Mouse (Mus musculus): ENCODE results near the gene Cenpc1. TPM values are rescaled to one million over a fixed set of nuclear protein-coding genes. Genes with fewer than 3 reads are reported as not detected.

Cenpc1 gene
- 16.6 and 17.1 TPM in 2 replicates for total RNA-seq (2021)
- long read RNA-seq, transcript Cenpc1-201 (19 exons, 3,192 nt), result major isoform, 6 of 11 reads
- long read RNA-seq, partial matches to known transcripts, result 2 of 11 reads
- long read RNA-seq, other reads (novel, unspliced or antisense), result 3 of 11 reads

DNA sequence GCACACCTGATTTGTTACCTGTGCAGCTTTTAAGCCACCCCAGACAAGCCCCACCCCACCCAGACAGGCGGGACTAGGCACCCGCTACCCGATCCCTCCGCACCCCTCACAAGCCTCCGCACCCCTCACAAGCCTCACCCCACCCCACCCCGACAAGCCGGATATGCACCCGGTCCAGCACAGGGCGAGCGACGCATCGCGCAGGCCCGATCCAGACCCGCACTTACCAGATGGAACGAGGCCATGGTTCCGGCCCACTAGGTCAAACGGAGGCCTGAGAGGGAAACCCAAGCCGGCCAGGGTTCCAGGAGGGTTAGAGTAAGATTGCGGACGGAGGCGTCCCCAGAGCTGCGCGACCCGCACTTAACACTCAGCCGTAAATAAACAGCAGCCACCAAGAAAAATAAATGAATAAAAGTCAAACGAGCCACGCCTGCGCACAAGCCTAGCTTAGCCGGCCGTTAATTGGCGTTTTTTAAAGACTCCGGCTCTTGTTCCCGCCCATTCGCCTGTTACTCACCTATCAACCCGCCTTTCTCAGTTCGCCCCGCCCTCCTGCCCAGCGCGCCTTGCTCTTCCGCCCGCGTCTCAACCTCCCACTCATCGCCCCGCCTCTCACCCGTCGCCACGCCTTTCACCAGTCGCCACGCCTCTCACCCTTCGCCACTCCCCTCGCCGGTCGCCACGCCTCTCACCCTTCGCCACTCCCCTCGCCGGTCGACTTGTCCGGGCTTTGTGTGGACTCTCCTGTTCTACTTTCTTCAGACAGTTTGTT lies at the start of gene Cenpc1:
Gene Cenpc1, minus strand, starts transcription at position 483 of the 775 bp plus-strand sequence.
- peak; percentile 97 for DNase-seq

DNA sequence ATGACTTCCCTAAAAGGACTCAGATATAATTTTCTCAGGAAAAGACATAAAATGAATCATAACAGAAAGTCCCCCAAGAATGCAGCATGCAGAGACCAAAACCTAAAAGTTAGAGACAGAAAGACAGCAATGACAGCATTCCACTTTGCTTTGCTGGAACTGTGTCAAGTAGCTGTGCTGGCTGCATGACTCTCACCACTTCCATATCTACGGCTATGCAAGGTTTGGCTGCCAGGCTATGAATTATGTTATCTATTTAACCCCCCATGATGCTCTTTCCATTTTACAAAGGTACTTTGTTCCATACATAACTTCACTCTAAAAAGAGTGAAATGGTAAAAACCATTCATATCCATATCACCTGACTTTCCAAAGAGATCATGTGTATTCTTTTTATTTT lies 48.6 kb upstream of the Cenpc1 start:
- no peak for DNase-seq

DNA sequence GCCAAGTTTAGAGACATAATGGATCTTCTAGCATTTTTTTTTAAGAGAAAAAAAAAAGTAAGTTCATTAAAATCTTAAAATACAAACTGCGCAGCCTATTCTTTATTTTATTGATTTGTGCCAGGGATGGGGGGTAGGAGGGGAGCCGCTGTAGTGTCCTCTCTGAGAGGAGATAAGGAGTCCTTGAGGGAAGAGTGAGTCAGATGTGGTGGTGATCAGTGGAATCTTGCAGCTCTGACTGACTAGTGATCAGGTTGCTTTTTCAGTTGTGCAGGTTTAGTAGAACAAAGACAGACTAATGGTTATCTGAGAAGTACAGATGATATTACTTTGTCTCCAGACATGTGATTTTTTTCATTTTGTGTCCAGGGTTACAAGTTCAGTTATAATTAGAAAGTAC lies 47.7 kb upstream of the Cenpc1 start:
- no peak for DNase-seq

DNA sequence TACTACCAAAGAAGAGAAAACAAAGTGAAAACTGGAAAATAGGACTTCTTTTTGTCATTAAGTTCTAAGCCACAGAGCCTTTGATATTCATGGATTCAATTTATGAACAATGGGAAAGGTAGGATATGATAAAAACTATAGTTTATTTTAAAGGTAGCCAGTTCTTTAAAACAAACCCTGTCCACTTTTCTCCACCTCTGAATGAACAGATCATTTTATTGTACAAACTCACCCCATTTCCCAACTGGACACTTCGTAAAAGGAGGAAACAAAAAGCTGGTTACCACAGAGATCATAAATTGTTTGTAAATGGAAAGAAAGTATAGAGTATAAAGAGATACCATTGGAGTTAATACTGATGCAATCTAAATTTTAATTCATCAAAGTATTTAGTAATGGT lies 45.7 kb upstream of the Cenpc1 start:
- no peak for DNase-seq

DNA sequence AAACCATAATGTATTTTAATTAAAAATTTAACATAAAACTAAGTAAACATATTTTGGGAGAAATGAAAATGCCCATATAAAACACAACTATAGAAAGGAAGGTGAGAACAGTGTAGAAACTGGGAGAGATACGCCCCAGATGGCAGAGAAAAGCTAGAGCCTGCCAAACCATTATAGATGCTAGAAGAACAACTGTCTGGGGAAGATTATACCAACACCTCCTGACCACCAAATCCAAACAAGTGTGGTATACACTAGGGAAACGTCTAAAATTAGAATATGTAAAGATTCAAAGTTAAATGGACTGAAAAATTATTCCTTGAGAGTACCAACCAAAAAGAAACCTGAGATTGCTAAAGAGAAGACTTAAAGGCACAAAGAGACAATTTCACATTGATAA lies 41.2 kb upstream of the Cenpc1 start:
- no peak for DNase-seq

DNA sequence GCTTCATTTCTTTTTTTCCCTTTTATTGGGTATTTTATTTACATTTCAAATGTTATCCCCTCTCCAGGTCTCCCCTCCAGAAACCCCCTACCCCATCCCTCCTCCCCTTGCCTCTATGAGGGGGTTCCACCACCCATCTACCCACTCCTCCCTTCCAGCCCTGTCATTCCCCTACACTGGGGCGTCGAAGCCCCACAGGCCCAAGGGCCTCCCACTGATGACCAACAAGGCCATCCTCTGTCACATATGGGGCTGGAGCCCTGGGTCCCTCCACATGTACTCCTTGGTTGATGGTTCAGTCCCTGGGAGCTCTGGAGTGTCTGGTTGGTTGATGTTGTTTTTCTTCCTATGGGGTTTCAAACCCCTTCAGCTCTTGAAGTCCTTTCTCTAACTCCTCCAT lies 36.8 kb upstream of the Cenpc1 start:
- DNase-seq, result no peak

DNA sequence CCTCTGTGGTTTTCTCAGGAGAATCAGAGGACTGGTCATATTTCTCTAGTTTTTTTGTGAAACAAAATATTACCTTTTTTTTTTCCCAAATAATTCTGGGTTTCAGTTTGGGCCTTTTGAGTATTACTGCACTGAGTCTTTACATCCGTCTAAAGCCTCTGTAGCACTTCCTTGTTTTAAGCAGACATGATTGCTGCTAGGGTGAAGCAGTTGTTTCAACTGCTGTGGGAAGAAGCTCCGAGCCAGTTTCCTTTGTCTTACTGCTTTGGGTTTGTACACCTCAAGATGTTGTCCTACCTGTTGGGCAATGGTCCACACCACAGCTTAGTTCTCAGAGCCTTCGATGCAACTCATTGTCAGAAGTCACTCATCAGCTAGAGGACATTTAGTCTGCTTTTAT lies 35.2 kb upstream of the Cenpc1 start:
- no peak for DNase-seq

DNA sequence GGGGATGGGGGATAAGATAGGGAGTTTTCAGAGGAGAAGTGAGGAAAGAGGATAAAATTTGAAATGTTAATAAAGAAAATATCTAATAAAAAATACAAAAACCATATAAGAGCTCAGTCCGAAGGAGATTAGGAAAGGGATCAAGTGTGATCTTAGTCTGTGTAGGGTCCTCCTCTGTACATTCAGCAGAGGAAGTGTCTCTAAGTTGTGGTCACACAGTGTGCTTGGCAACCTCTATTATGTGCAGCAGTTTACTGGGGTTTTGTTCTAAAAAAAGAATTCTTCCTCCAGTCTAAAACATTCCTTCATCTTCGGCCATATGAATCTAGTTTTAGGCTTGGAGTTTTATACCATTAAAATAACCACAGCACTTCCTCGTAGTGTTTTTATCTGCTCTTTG lies 33.6 kb upstream of the Cenpc1 start:
- DNase-seq, result no peak

DNA sequence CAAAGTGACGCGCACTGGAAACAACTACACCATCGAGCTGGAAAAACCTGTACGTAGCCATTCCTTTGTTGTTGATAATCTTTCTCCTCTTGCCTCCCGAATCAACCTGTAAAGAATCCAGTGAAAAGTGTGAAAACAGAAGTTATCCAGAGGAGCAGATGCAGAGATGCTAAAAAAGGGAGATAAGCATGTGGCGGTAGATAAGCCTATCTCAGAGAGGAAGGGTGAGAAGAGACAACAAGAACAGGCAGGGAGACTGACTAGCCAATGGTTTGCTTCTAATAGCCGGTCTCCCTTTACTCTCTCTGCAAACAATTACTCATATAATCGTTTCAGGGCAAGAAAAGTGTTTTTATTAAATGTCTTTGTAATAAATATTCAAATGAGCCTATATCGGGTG lies 29.4 kb upstream of the Cenpc1 start:
- no peak for DNase-seq

DNA sequence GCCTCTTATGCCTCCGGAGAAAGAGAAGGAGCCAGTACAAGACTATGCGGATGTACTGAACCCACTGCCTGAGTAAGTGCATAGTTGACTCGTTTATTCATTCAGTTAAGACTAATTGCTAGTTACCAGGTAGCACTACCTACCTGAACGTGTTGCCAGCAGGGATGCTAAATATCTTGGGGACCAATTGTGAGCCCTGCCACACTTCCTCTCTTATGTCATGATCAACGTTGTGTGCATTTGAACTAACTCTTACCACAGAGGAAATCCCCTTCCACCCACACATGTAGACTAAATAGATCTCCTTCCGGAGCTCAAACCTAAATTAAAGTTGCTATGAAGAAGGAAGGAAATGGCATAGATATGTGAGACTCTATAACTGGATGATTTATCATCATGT lies 21.4 kb upstream of the Cenpc1 start:
- no peak for DNase-seq

DNA sequence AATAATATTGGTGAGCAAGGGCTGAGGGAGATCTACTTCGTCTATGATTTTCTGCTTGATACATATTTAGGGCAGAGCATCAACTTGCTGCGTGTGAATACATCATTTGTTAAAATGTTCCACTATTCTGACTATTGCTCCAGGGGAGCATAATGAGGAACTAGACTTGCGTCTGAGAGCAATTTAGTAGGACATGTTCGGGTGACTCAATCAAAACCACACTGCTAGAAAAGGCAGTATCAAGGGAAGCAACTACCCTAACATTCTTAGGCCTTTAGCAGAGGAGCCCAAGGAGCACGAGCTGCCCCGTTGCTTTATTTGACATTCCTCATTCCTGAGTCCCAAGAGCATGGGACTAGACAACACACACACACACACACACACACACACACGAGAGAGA lies 19.6 kb upstream of the Cenpc1 start:
- no peak for DNase-seq

DNA sequence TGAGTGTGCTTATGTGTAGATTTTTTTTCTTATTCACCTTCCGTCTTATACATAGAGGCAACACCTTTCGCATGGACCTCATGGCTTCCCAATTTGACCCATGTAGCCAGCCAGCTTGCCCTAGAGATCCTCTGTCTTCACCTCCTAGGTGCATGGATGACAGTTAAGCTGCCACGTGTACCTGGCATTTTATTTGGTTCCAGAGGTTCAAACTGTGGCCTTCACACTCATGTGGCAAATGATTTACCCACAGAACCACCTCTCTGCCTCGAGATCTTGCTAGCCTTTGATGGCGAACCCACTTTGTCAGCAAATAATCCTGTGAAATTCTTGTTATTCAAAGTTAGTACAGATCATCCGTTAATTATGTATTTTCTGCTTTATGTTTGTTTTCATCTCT lies 18.6 kb upstream of the Cenpc1 start:
- no peak for DNase-seq

DNA sequence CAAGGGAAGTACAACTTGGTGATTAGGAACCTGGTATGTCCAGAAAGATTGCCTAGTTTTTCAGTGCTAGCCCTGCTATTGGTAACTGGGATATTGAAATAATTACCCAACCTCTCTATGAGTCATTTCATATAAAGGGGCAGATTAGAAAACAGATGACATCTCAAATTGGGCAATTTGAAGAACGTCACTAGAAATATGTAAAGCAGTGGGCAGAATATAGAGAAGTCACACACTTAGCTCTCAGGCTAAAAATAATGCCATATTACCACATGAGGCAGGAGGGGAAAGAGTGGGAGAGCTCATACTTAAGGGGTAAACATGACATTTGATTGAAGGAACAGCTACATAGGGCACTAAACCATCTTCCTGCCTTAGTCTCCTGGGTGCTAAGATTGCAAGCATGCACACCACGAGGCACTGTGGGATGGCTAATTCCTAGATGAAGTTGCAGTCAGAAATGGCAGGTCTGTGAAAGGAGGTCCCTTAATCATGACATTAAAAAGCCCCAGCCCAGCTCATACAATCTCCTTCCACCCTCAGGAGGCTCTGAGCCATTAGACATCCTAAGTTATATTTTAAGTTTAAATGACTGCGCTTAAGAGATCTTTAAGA lies 13.4 kb upstream of the Cenpc1 start:
- no peak for DNase-seq

DNA sequence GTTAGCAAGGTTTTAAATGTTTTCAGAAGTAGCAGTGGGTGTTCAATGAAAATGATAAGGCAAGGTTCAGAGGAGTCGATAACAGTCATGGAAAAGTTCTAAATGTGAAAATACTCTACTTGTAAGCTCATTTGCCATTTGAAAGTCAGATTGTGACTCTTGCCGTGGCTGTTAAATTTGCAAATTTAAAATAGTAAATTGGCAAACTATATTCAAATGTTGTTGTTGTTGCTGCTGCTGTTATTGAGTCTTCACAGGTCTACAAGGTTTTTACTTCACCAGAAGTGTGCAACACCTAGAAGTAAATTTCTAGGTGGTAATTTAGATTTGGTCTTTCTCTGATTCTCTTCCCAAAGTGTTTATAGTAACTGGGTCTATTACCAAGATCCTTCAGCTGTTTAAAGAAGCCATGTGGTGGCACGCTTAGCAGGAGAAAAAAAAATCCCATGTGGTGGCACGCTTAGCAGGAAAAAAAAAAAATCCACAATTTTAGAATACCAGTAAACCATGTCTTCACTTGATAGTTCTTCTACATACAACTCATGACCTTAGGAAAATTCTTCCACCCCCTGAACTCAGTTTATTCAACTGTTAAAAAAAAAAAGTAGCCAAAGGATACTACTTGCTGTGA lies 7.5 kb upstream of the Cenpc1 start:
- DNase-seq, result no peak

DNA sequence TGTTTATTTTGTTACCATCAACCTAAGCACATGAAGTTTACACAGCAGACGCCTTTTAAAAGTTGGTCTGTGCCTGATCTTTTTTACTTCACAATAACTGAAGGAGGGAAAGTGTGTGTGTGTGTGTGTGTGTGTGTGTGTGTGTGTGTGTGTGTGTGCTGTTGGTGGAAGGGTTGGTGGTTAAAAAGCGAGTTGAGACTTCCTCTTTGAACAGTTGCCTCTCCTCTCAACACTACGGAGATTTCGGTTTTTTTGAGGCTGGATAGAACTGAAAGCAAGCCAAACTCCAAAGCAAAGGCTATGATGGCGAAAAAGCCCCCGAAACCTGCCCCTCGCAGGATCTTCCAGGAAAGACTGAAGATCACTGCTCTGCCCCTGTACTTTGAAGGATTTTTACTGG lies 6.2 kb upstream of the Cenpc1 start, which contains the start of gene Stap1:
Gene Stap1, plus strand, starts transcription at position 209 of the 400 bp plus-strand sequence.
- DNase-seq, result no peak

DNA sequence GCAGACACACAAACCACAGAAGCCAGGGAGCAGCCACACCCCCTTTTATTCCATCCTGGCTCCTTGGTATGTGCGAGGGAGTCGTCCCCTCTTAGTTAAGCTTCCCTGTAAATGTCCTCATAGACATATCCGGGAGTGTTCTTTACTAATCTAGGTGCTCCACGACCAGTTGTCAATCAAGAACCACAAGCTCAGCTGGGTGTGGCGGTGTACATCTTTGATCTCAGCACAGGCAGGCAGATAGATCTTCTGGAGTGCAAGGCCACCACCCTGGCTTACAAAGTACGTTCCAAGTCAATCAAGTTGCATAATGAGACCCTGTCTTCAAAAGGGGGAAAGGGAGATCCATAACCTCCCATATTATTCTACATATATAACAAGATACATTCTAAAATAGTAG lies 3.7 kb upstream of the Cenpc1 start:
- no peak for DNase-seq

DNA sequence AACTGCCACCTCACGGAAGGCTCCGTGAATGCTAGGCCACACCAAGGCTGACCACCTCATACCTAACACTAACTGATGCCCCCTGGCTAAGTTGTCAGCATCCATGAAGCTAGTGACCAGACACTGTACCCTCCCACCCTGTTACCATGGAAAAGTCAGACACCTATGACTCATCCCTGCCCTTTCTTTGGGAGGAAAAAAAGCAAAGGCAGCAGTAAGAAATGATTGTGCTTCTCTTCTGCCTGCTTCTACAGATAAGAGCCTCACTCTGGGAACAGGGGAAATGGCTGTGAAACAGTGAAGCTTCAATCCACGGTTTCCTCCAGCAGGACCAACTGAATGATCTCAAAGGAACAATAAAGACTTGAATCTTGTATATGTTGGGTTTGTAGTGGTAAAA lies 3.1 kb upstream of the Cenpc1 start:
- no peak for DNase-seq

DNA sequence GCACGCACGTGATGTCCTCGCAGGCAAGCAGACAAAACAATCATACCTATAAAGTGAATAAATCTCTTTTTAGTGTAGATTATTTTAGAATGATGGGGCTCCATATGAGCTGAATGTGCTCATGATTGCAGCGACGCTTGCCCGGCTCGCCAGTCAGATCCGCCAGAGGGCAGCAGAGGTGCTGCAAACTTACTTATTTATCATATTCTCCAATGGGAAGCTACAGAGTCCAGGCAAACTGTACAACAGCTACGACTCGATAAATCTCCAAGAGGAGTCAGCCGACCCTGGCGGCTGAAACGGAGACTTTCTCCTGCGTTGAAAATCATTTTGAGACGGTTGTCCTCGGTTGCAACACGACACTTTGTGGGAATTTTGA lies 1.2 kb upstream of the Cenpc1 start:
- peak; percentile 88 for DNase-seq

DNA sequence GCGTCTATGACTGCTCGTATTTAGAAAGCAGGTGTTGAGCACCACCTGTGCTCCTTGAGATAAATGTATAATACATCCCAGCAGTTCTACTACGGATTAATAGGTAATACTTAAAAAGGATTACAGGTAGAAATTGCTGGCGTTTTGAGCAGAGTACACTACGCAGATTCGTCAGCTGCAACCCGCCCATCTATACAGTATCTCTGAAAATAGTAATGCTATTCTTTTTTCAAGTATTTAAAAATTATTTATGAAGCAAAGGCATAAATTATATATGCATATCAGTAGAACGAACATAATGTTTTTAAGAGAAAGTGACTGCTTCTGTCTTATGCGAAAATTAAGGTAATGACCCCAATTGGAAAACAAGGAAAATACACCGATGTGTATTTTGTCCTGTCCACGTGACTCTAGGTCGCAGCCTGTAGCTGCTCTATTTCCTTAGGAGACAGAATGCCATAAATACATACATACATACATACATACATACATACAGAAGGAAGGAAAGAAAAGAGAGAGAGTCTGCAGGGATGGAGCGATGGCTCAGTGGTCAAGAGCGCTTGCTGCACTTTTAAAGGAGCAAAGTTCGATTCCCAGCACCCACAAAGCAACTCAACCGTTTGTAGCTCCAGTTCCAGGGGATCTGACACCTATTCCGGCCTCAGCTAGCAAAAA lies 630 bp upstream of the Cenpc1 start:
- no peak for DNase-seq

DNA sequence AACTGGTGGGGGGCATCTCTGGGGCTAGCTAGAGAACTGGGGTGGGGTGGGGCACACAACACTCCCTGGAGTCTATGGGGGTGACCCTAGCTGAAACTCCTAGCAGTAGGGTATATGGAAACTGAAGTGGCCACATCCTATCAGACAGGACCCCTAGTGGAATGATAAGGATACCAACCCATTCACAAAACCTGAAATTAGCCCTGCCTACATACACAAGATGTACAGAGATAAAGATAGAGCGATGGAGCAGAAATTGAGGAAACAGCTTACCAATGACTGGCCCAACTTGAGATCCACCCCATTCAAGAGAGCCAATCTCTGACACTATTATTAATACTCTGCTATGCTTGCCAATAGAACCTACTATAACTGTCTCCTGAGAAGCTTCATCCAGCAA lies 1.9 kb downstream of the Cenpc1 start:
- no peak for DNase-seq

DNA sequence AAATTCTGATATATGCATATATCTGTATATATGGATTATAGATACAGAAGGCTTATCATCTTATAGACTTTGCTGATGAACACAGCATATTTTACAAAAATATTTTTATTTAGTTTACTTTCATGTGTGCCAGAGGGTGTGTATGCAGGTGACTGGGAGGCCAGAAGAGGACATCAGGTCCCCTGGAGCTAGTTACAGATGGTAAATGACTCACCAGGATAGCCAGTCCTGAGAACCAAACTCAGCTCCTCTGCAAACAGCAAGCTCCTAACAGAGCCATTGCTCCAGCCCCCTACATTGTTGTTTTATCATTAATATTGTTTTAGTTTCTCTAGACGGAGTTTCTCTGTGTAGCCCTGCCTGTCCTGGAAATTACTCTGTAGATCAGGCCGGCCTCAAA lies 35.6 kb downstream of the Cenpc1 start:
- DNase-seq, result no peak

DNA sequence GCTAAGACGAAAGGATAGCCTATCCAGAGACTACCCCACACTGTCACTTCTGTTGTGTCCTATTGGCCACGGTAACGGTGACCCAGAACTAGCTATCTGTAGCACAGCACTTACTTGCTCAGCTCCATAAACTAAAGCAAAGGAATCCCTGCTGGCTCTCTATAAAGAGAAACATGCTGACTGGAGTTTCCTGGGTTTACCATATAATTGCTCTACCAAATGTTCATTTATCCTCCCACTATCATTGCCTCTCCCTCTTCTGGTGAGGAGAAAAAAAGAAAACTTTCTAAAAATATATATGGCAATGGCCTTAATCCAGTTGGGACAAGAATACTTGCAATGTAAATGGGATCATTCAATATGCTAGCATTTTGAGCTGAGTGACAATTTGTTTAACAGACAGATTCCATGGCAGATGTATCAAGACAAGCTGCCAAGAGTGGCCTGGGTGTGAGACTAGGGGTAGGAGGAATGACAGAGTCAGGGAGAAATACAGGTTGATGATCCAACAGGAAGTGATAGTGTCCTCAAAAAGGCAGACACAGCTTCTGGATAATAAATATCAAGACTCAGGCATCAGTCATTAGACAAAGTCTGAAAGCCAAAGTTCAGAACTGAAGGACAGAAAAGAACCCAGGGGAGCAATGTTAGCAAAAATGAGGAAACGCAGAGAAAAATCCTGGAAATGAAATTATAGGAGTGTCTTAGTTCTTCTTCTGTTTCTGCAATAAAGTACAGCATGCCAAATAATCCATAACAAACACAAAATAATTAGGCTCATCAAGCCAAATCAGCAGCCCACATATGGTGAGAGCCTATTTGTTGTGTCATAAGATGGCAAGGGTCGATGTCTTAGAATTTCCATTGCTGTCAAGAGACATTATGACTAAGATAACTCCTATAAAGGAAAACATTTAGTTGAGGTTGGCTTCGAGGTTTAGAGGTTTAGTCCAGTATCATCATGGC lies 68.6 kb downstream of the Cenpc1 start:
- no peak for DNase-seq
